ENCODE assay signal across 21 mouse cellular contexts in genomic region chr9:110638611-110639021, GRCm38 (mm10). TPM values are rescaled to one million over a fixed set of nuclear protein-coding genes. Genes with fewer than 3 reads are reported as not detected.
DNase-seq lines count a peak whose midpoint lies in the region; ATAC-seq and TF ChIP-seq lines count a peak whose summit lies in the region.
"Had no signal": no experiment of that assay in that cellular context is flagged by ENCODE, and none has a peak within 500 bp of the region (broad histone marks: within the 10 kb centered on the region; RNA-seq: fewer than 3 reads in every experiment).

No protein-coding gene starts in this region.

- no peaks in the 10 kb centered on the region for H3K27me3 ChIP-seq in hindbrain, postnatal 0 days (ENCODE audit: insufficient read depth, low read length)
- no peaks in the 10 kb centered on the region for H3K27me3 ChIP-seq in hindbrain, embryonic 16.5 days (replicated peaks; ENCODE audit: control insufficient read depth, insufficient read depth, low read length)
- no peaks in the 10 kb centered on the region for H3K27me3 ChIP-seq in stomach, embryonic 16.5 days (ENCODE audit: control insufficient read depth, insufficient read depth, low read length)
- no peaks in the 10 kb centered on the region for H3K27me3 ChIP-seq in stomach, postnatal 0 days (ENCODE audit: control insufficient read depth, insufficient read depth, low read length)
- H3K27me3 ChIP-seq: CH12.LX; stomach, embryonic 15.5 days had no signal

- H3K9ac ChIP-seq in hindbrain, postnatal 0 days (replicated peaks; ENCODE audit: low read length), result no peak overlapping the region
- no peak overlapping the region for H3K9ac ChIP-seq in hindbrain, embryonic 16.5 days (ENCODE audit: low read depth, low read length)
- no peak overlapping the region for H3K9ac ChIP-seq in stomach, embryonic 16.5 days (ENCODE audit: low read length)
- no peak overlapping the region for H3K9ac ChIP-seq in stomach, postnatal 0 days (ENCODE audit: low read length)
- H3K9ac ChIP-seq: forebrain, postnatal 0 days; heart, embryonic 12.5 days; hindbrain, embryonic 14.5 days; midbrain, embryonic 13.5 days; stomach, embryonic 15.5 days had no signal

- no peaks in the 10 kb centered on the region for H3K4me1 ChIP-seq in hindbrain, postnatal 0 days (ENCODE audit: insufficient read depth, low read length)
- H3K4me1 ChIP-seq in hindbrain, embryonic 16.5 days (ENCODE audit: control insufficient read depth, insufficient read depth, low read depth, low read length), result no peaks in the 10 kb centered on the region
- H3K4me1 ChIP-seq in stomach, embryonic 16.5 days (ENCODE audit: control insufficient read depth, insufficient read depth, low read length), result no peaks in the 10 kb centered on the region
- no peaks in the 10 kb centered on the region for H3K4me1 ChIP-seq in stomach, postnatal 0 days (replicated peaks; ENCODE audit: control insufficient read depth, insufficient read depth)
- H3K4me1 ChIP-seq: stomach, embryonic 15.5 days had no signal

- no peaks in the 10 kb centered on the region for H3K36me3 ChIP-seq in hindbrain, postnatal 0 days (ENCODE audit: insufficient read depth, low read length)
- peaks cover 2% of the 10 kb centered on the region; the same call in 1 of the 2 replicates for H3K36me3 ChIP-seq in hindbrain, embryonic 16.5 days (ENCODE audit: control insufficient read depth, insufficient read depth, low read length)
- no peaks in the 10 kb centered on the region for H3K36me3 ChIP-seq in stomach, embryonic 16.5 days (ENCODE audit: control insufficient read depth, insufficient read depth, low read length)
- H3K36me3 ChIP-seq in stomach, postnatal 0 days (ENCODE audit: control insufficient read depth, insufficient read depth, low read length), result peaks cover 8% of the 10 kb centered on the region
- H3K36me3 ChIP-seq: stomach, embryonic 15.5 days had no signal

- DNase-seq in hindbrain, postnatal 0 days (ENCODE audit: low spot score), result peak; percentile 38
- DNase-seq in stomach, postnatal 0 days (ENCODE audit: low spot score), result no peak
- peak; percentile 68 for DNase-seq in cerebellum, adult 9-10 months
- DNase-seq in ovary, adult 18-20 months (ENCODE audit: low spot score), result no peak
- DNase-seq in left cerebral cortex, postnatal 36 days (ENCODE audit: low spot score in 2 of 2), result no peak
- DNase-seq: forebrain, postnatal 0 days; heart, adult 11 months; heart, postnatal 36 days; layer of hippocampus, postnatal 36 days had no signal

- peak; percentile 33; the same call in 1 of the 2 replicates for ATAC-seq in hindbrain, postnatal 0 days
- no peak for ATAC-seq in hindbrain, embryonic 16.5 days
- peak; percentile 12; the same call in 1 of the 2 replicates for ATAC-seq in stomach, embryonic 16.5 days (ENCODE audit: insufficient read depth, low FRiP score)
- ATAC-seq in stomach, postnatal 0 days (ENCODE audit: low FRiP score, low TSS enrichment), result no peak
- no peak for ATAC-seq in erythroid progenitor cell, adult 5-6 weeks (replicated peaks; ENCODE audit: low FRiP score, poor library complexity, severe bottlenecking)
- ATAC-seq: forebrain, postnatal 0 days; intestine, embryonic 16.5 days; midbrain, embryonic 13.5 days had no signal

- WGBS in hindbrain, postnatal 0 days, result 63% methylated on average over 10 of the region's 10 CpGs
- 74% methylated on average over 10 of the region's 10 CpGs for WGBS in hindbrain, embryonic 16.5 days
- WGBS in stomach, embryonic 16.5 days, result 78% methylated on average over 10 of the region's 10 CpGs
- WGBS in stomach, postnatal 0 days, result 83% methylated on average over 10 of the region's 10 CpGs

- H3K4me2 ChIP-seq in hindbrain, postnatal 0 days (ENCODE audit: low read depth, low read length), result no peak overlapping the region
- no peak overlapping the region for H3K4me2 ChIP-seq in hindbrain, embryonic 16.5 days (ENCODE audit: low read length)
- no peak overlapping the region for H3K4me2 ChIP-seq in stomach, embryonic 16.5 days (ENCODE audit: low read depth, low read length)
- H3K4me2 ChIP-seq in stomach, postnatal 0 days (replicated peaks; ENCODE audit: low read depth), result no peak overlapping the region
- H3K4me2 ChIP-seq: heart, embryonic 12.5 days; hindbrain, embryonic 14.5 days; liver, embryonic 11.5 days; midbrain, embryonic 13.5 days; stomach, embryonic 15.5 days had no signal

- no peak overlapping the region for H3K27ac ChIP-seq in hindbrain, postnatal 0 days
- no peak overlapping the region for H3K27ac ChIP-seq in hindbrain, embryonic 16.5 days (ENCODE audit: low read depth, low read length)
- H3K27ac ChIP-seq in stomach, embryonic 16.5 days (ENCODE audit: low read length), result no peak overlapping the region
- no peak overlapping the region for H3K27ac ChIP-seq in stomach, postnatal 0 days (replicated peaks)
- H3K27ac ChIP-seq: forebrain, embryonic 10.5 days; hindbrain, embryonic 14.5 days; macrophage; midbrain, embryonic 13.5 days; stomach, embryonic 15.5 days had no signal

- intact Hi-C loops in left cerebral cortex, postnatal 36 days (cut with DNase I), result loop anchor here (5.0 kb wide), 1 partner anchor 226 kb away; no protein-coding TSS in a partner anchor

- TF ChIP-seq CTCF in hindbrain, postnatal 0 days (IDR thresholded peaks at IDR 0.05; ENCODE audit: low read depth), result peak; percentile 14; the same call in 1 of the 2 replicates
- TF ChIP-seq CTCF in stomach, postnatal 0 days (IDR thresholded peaks at IDR 0.05; ENCODE audit: low read depth), result no peak

- no peak overlapping the region for H3K4me3 ChIP-seq in hindbrain, postnatal 0 days (ENCODE audit: low read length)
- H3K4me3 ChIP-seq in hindbrain, embryonic 16.5 days (ENCODE audit: low read length), result no peak overlapping the region
- no peak overlapping the region for H3K4me3 ChIP-seq in stomach, embryonic 16.5 days (replicated peaks; ENCODE audit: low read length)
- no peak overlapping the region for H3K4me3 ChIP-seq in stomach, postnatal 0 days (ENCODE audit: low read depth, low read length)
- H3K4me3 ChIP-seq: forebrain, embryonic 10.5 days; heart, embryonic 12.5 days; midbrain, embryonic 13.5 days; stomach, embryonic 15.5 days had no signal

- no peak for TF ChIP-seq EP300 in stomach, postnatal 0 days (optimal IDR thresholded peaks at IDR 0.05)

- no peaks in the 10 kb centered on the region for H3K9me3 ChIP-seq in hindbrain, postnatal 0 days (ENCODE audit: low read length)
- H3K9me3 ChIP-seq in hindbrain, embryonic 16.5 days (ENCODE audit: control insufficient read depth, low read length), result no peaks in the 10 kb centered on the region
- no peaks in the 10 kb centered on the region for H3K9me3 ChIP-seq in stomach, embryonic 16.5 days (replicated peaks; ENCODE audit: control insufficient read depth, low read length)
- H3K9me3 ChIP-seq in stomach, postnatal 0 days (ENCODE audit: control insufficient read depth, low read length), result no peaks in the 10 kb centered on the region
- H3K9me3 ChIP-seq: forebrain, embryonic 10.5 days; heart, embryonic 12.5 days; midbrain, embryonic 13.5 days; stomach, embryonic 15.5 days had no signal

RNA-seq across cellular contexts. Expression of gene Nradd, which starts 14.4 kb away (rescaled TPM):
- 23.1 and 30.6 TPM in 2 replicates for total RNA-seq in hindbrain, postnatal 0 days (2014; rRNA removed)
- 18.7 and 19.3 TPM in 2 replicates for polyA plus RNA-seq in hindbrain, postnatal 0 days (2015; fragmentation: Nextera tagmentation; extraction: Ambion mirVana)
- 25.8 and 30.1 TPM in 2 replicates for polyA plus RNA-seq in hindbrain, embryonic 16.5 days (2015; fragmentation: Nextera tagmentation; extraction: Ambion mirVana)
- 27.2 and 27.6 TPM in 2 replicates for polyA plus RNA-seq in stomach, embryonic 16.5 days (2015; fragmentation: Nextera tagmentation; extraction: Ambion mirVana)
- 14.5 and 15.9 TPM in 2 replicates for polyA plus RNA-seq in stomach, postnatal 0 days (2015; fragmentation: Nextera tagmentation; extraction: Ambion mirVana)
- total RNA-seq in left cerebral cortex, postnatal 36 days (2021), result 1 to 10 TPM; 2.2 TPM
- total RNA-seq in erythroid progenitor cell, adult 5-6 weeks (2015; ENCODE audit: low replicate concordance), result 2.2 TPM in 1 of 2 replicates, not detected in the other
- total RNA-seq in erythroid progenitor cell, adult 5-6 weeks (2017; ENCODE audit: low replicate concordance), result 1.3 TPM in 1 of 2 replicates, not detected in the other

RNA-seq across cellular contexts. Expression of gene Nbeal2, which starts 15.3 kb away (rescaled TPM):
- 9.0 and 11.5 TPM in 2 replicates for total RNA-seq in hindbrain, postnatal 0 days (2014; rRNA removed)
- 1.8 and 1.9 TPM in 2 replicates for polyA plus RNA-seq in hindbrain, postnatal 0 days (2015; fragmentation: Nextera tagmentation; extraction: Ambion mirVana)
- polyA plus RNA-seq in hindbrain, embryonic 16.5 days (2015; fragmentation: Nextera tagmentation; extraction: Ambion mirVana), result 3.2 and 4.8 TPM in 2 replicates
- 10.9 and 12.1 TPM in 2 replicates for polyA plus RNA-seq in stomach, embryonic 16.5 days (2015; fragmentation: Nextera tagmentation; extraction: Ambion mirVana)
- polyA plus RNA-seq in stomach, postnatal 0 days (2015; fragmentation: Nextera tagmentation; extraction: Ambion mirVana), result 5.7 and 6.2 TPM in 2 replicates
- 10 to 100 TPM in 1 of 2 experiments, 1 to 10 TPM in 1; 7.8 to 13.5 TPM for total RNA-seq in left cerebral cortex, postnatal 36 days (2021)
- total RNA-seq in erythroid progenitor cell, adult 5-6 weeks (2015; ENCODE audit: low replicate concordance), result 9.4 and 16.3 TPM in 2 replicates
- 1.4 and 10.1 TPM in 2 replicates for total RNA-seq in erythroid progenitor cell, adult 5-6 weeks (2017; ENCODE audit: low replicate concordance)

RNA-seq across cellular contexts. Expression of gene Ccdc12, which starts 17.7 kb away (rescaled TPM):
- total RNA-seq in hindbrain, postnatal 0 days (2014; rRNA removed), result 15.0 and 17.0 TPM in 2 replicates
- polyA plus RNA-seq in hindbrain, postnatal 0 days (2015; fragmentation: Nextera tagmentation; extraction: Ambion mirVana), result 108 and 113 TPM in 2 replicates
- polyA plus RNA-seq in hindbrain, embryonic 16.5 days (2015; fragmentation: Nextera tagmentation; extraction: Ambion mirVana), result 88.5 and 101 TPM in 2 replicates
- polyA plus RNA-seq in stomach, embryonic 16.5 days (2015; fragmentation: Nextera tagmentation; extraction: Ambion mirVana), result 148 and 153 TPM in 2 replicates
- polyA plus RNA-seq in stomach, postnatal 0 days (2015; fragmentation: Nextera tagmentation; extraction: Ambion mirVana), result 139 and 144 TPM in 2 replicates
- total RNA-seq in left cerebral cortex, postnatal 36 days (2021), result 10 to 100 TPM; 56.1 to 60.8 TPM
- total RNA-seq in erythroid progenitor cell, adult 5-6 weeks (2015; ENCODE audit: low replicate concordance), result 59.8 and 67.1 TPM in 2 replicates
- 32.8 and 34.5 TPM in 2 replicates for total RNA-seq in erythroid progenitor cell, adult 5-6 weeks (2017; ENCODE audit: low replicate concordance)

Comparison
In these comparisons a context has a peak if more than half of its experiments do, and no peak if none do; other contexts are left out.
1. ATAC-seq: peak in hindbrain, postnatal 0 days (single experiment) and stomach, embryonic 16.5 days (single experiment); none in hindbrain, embryonic 16.5 days (single experiment), stomach, postnatal 0 days (single experiment) and erythroid progenitor cell, adult 5-6 weeks (single experiment).
2. DNase-seq: peak in hindbrain, postnatal 0 days (single experiment) and cerebellum, adult 9-10 months (single experiment); none in stomach, postnatal 0 days (single experiment), ovary, adult 18-20 months (single experiment) and left cerebral cortex, postnatal 36 days (0 of 2).